Mouse (Mus musculus): Measurements from ENCODE around the gene Tmem121b. TPM values are rescaled to one million over a fixed set of nuclear protein-coding genes. Genes with fewer than 3 reads are reported as not detected.

The Tmem121b gene
- total RNA-seq, 1 experiment, result 0.09 TPM

- H3K9me3 ChIP-seq (ENCODE audit: control insufficient read depth, insufficient read depth, low read depth, low read length), result no peaks in the 10 kb centered on the region
- TF ChIP-seq ZNF384 (IDR thresholded peaks at IDR 0.05; ENCODE audit: low read depth, low read length) (no peak), HCFC1 (IDR thresholded peaks at IDR 0.05; ENCODE audit: borderline replicate concordance, insufficient read depth, low read length) (no peak), ZC3H11A (IDR thresholded peaks at IDR 0.05; ENCODE audit: borderline replicate concordance, low read depth, low read length) (no peak)
- in situ Hi-C loops (cut with MboI; ENCODE audit: low sequenced_read_pairs in 2 of 2, unreplicated experiment in 2 of 2), result no loop called here
- no peaks in the 10 kb centered on the region for H3K4me1 ChIP-seq (ENCODE audit: control insufficient read depth in 2 of 2, insufficient read depth in 2 of 2, low read length in 2 of 2, poor library complexity in 1 of 2)
- DNase-seq (ENCODE audit: low read depth, low spot score), result no peak
- no peak overlapping the region for H3K4me3 ChIP-seq (ENCODE audit: insufficient read depth in 1 of 2, low read depth in 1 of 2, low read length in 2 of 2, poor library complexity in 1 of 2, severe bottlenecking in 1 of 2)
- no peak overlapping the region for H3K27ac ChIP-seq (ENCODE audit: insufficient read depth, low read depth, low read length, poor library complexity, severe bottlenecking)
- H3K36me3 ChIP-seq (ENCODE audit: control insufficient read depth, insufficient read depth, low read length, poor library complexity, severe bottlenecking), result no peaks in the 10 kb centered on the region; the same call in 1 of the 2 replicates
- no peak overlapping the region for H3K9ac ChIP-seq (ENCODE audit: insufficient read depth, low read depth, low read length, poor library complexity, severe bottlenecking)
Observed at GRCm38 (mm10) chr6:120482021-120482420, 11.6 kb downstream of the Tmem121b start.

GRCm38 (mm10) chr6:120481538-120481937 is 12.1 kb downstream of the Tmem121b start:
- Histone ChIP-seq H3K9ac (ENCODE audit: insufficient read depth, low read depth, low read length, poor library complexity, severe bottlenecking) (no peak overlapping the region), H3K9me3 (ENCODE audit: control insufficient read depth, insufficient read depth, low read depth, low read length) (no peaks in the 10 kb centered on the region), H3K36me3 (ENCODE audit: control insufficient read depth, insufficient read depth, low read length, poor library complexity, severe bottlenecking) (no peaks in the 10 kb centered on the region; the same call in 1 of the 2 replicates), H3K4me1 (ENCODE audit: control insufficient read depth in 2 of 2, insufficient read depth in 2 of 2, low read length in 2 of 2, poor library complexity in 1 of 2) (no peaks in the 10 kb centered on the region), H3K4me3 (ENCODE audit: insufficient read depth in 1 of 2, low read depth in 1 of 2, low read length in 2 of 2, poor library complexity in 1 of 2, severe bottlenecking in 1 of 2) (no peak overlapping the region), H3K27ac (ENCODE audit: insufficient read depth, low read depth, low read length, poor library complexity, severe bottlenecking) (no peak overlapping the region)
- DNase-seq (ENCODE audit: low read depth, low spot score), result no peak
- TF ChIP-seq ZC3H11A (IDR thresholded peaks at IDR 0.05; ENCODE audit: borderline replicate concordance, low read depth, low read length) (no peak), CHD2 (IDR thresholded peaks at IDR 0.05; ENCODE audit: low read depth, low read length) (no peak), ZNF384 (IDR thresholded peaks at IDR 0.05; ENCODE audit: low read depth, low read length) (no peak), MAFK (IDR thresholded peaks at IDR 0.05; ENCODE audit: insufficient read depth, low read depth, low read length) (no peak), HCFC1 (IDR thresholded peaks at IDR 0.05; ENCODE audit: borderline replicate concordance, insufficient read depth, low read length) (no peak)
- in situ Hi-C loops (cut with MboI; ENCODE audit: low sequenced_read_pairs in 2 of 2, unreplicated experiment in 2 of 2), result no loop called here

GRCm38 (mm10) chr6:120480361-120480760 is 13.2 kb downstream of the Tmem121b start:
- no peak for TF ChIP-seq MAFK (IDR thresholded peaks at IDR 0.05; ENCODE audit: insufficient read depth, low read depth, low read length)
- no peak for TF ChIP-seq CHD2 (IDR thresholded peaks at IDR 0.05; ENCODE audit: low read depth, low read length)
- TF ChIP-seq ZNF384 (IDR thresholded peaks at IDR 0.05; ENCODE audit: low read depth, low read length), result no peak
- no peak for TF ChIP-seq ZC3H11A (IDR thresholded peaks at IDR 0.05; ENCODE audit: borderline replicate concordance, low read depth, low read length)
- TF ChIP-seq HCFC1 (IDR thresholded peaks at IDR 0.05; ENCODE audit: borderline replicate concordance, insufficient read depth, low read length), result no peak
- no peak for DNase-seq (ENCODE audit: low read depth, low spot score)
- Histone ChIP-seq H3K27ac (ENCODE audit: insufficient read depth, low read depth, low read length, poor library complexity, severe bottlenecking) (no peak overlapping the region), H3K9me3 (ENCODE audit: control insufficient read depth, insufficient read depth, low read depth, low read length) (no peaks in the 10 kb centered on the region), H3K36me3 (ENCODE audit: control insufficient read depth, insufficient read depth, low read length, poor library complexity, severe bottlenecking) (no peaks in the 10 kb centered on the region; the same call in 1 of the 2 replicates), H3K4me3 (ENCODE audit: insufficient read depth in 1 of 2, low read depth in 1 of 2, low read length in 2 of 2, poor library complexity in 1 of 2, severe bottlenecking in 1 of 2) (no peak overlapping the region), H3K9ac (ENCODE audit: insufficient read depth, low read depth, low read length, poor library complexity, severe bottlenecking) (no peak overlapping the region), H3K4me1 (ENCODE audit: control insufficient read depth in 2 of 2, insufficient read depth in 2 of 2, low read length in 2 of 2, poor library complexity in 1 of 2) (no peaks in the 10 kb centered on the region)
- in situ Hi-C loops (cut with MboI; ENCODE audit: low sequenced_read_pairs in 2 of 2, unreplicated experiment in 2 of 2), result no loop called here

GRCm38 (mm10) chr6:120479302-120479701 is 14.3 kb downstream of the Tmem121b start:
- no peak for DNase-seq (ENCODE audit: low read depth, low spot score)
- Histone ChIP-seq H3K27ac (ENCODE audit: insufficient read depth, low read depth, low read length, poor library complexity, severe bottlenecking) (no peak overlapping the region), H3K4me3 (ENCODE audit: insufficient read depth in 1 of 2, low read depth in 1 of 2, low read length in 2 of 2, poor library complexity in 1 of 2, severe bottlenecking in 1 of 2) (no peak overlapping the region), H3K36me3 (ENCODE audit: control insufficient read depth, insufficient read depth, low read length, poor library complexity, severe bottlenecking) (no peaks in the 10 kb centered on the region; the same call in 1 of the 2 replicates), H3K9me3 (ENCODE audit: control insufficient read depth, insufficient read depth, low read depth, low read length) (no peaks in the 10 kb centered on the region), H3K9ac (ENCODE audit: insufficient read depth, low read depth, low read length, poor library complexity, severe bottlenecking) (no peak overlapping the region), H3K4me1 (ENCODE audit: control insufficient read depth in 2 of 2, insufficient read depth in 2 of 2, low read length in 2 of 2, poor library complexity in 1 of 2) (no peaks in the 10 kb centered on the region)
- in situ Hi-C loops (cut with MboI; ENCODE audit: low sequenced_read_pairs in 2 of 2, unreplicated experiment in 2 of 2), result no loop called here
- TF ChIP-seq ZNF384 (IDR thresholded peaks at IDR 0.05; ENCODE audit: low read depth, low read length), result no peak
- TF ChIP-seq ZC3H11A (IDR thresholded peaks at IDR 0.05; ENCODE audit: borderline replicate concordance, low read depth, low read length), result no peak
- TF ChIP-seq MAFK (IDR thresholded peaks at IDR 0.05; ENCODE audit: insufficient read depth, low read depth, low read length), result no peak
- TF ChIP-seq HCFC1 (IDR thresholded peaks at IDR 0.05; ENCODE audit: borderline replicate concordance, insufficient read depth, low read length), result no peak
- TF ChIP-seq CHD2 (IDR thresholded peaks at IDR 0.05; ENCODE audit: low read depth, low read length), result no peak

GRCm38 (mm10) chr6:120475288-120475687 is 18.3 kb downstream of the Tmem121b start:
- TF ChIP-seq ZNF384 (IDR thresholded peaks at IDR 0.05; ENCODE audit: low read depth, low read length), result no peak
- TF ChIP-seq ZC3H11A (IDR thresholded peaks at IDR 0.05; ENCODE audit: borderline replicate concordance, low read depth, low read length), result no peak
- TF ChIP-seq MAFK (IDR thresholded peaks at IDR 0.05; ENCODE audit: insufficient read depth, low read depth, low read length), result no peak
- TF ChIP-seq HCFC1 (IDR thresholded peaks at IDR 0.05; ENCODE audit: borderline replicate concordance, insufficient read depth, low read length), result no peak
- TF ChIP-seq CHD2 (IDR thresholded peaks at IDR 0.05; ENCODE audit: low read depth, low read length), result no peak
- Histone ChIP-seq H3K4me1 (ENCODE audit: control insufficient read depth in 2 of 2, insufficient read depth in 2 of 2, low read length in 2 of 2, poor library complexity in 1 of 2) (peaks cover 2 to 3% of the 10 kb centered on the region in 2 experiments; a peak in 2 of 4 replicates), H3K4me3 (ENCODE audit: insufficient read depth in 1 of 2, low read depth in 1 of 2, low read length in 2 of 2, poor library complexity in 1 of 2, severe bottlenecking in 1 of 2) (no peak overlapping the region), H3K9ac (ENCODE audit: insufficient read depth, low read depth, low read length, poor library complexity, severe bottlenecking) (no peak overlapping the region), H3K9me3 (ENCODE audit: control insufficient read depth, insufficient read depth, low read depth, low read length) (no peaks in the 10 kb centered on the region), H3K27ac (ENCODE audit: insufficient read depth, low read depth, low read length, poor library complexity, severe bottlenecking) (no peak overlapping the region), H3K36me3 (ENCODE audit: control insufficient read depth, insufficient read depth, low read length, poor library complexity, severe bottlenecking) (no peaks in the 10 kb centered on the region; the same call in 1 of the 2 replicates)
- no peak for DNase-seq (ENCODE audit: low read depth, low spot score)
- in situ Hi-C loops (cut with MboI; ENCODE audit: low sequenced_read_pairs in 2 of 2, unreplicated experiment in 2 of 2), result no loop called here

All from ES-E14 (cell line).